Mouse (Mus musculus): ENCODE measurements around the gene Cpsf2. TPM values are rescaled to one million over a fixed set of nuclear protein-coding genes. Genes with fewer than 3 reads are reported as not detected.
A peak's percentile ranks its signal among the peaks of the same experiment; 100 is the strongest.

Cpsf2 gene
- polyA plus RNA-seq, 1 experiment, result 4.4 TPM

GRCm38 (mm10) chr12:101979213-101979750 is 3.5 kb downstream of the Cpsf2 start:
- H3K4me1 ChIP-seq, result peaks cover 56% of the 10 kb centered on the region
- H3K36me3 ChIP-seq (replicated peaks; ENCODE audit: low read length), result peaks cover 40% of the 10 kb centered on the region
- no peaks in the 10 kb centered on the region for H3K9me3 ChIP-seq
- H3K27me3 ChIP-seq (replicated peaks), result no peaks in the 10 kb centered on the region
- TF ChIP-seq FLI1 (IDR thresholded peaks at IDR 0.05; ENCODE audit: low read length) (no peak), GATA1 (IDR thresholded peaks at IDR 0.05; ENCODE audit: borderline replicate concordance, low read length) (no peak)
- peak overlapping the region; percentile 81 for H3K4me3 ChIP-seq (replicated peaks)

- peak overlapping the region; percentile 81 for H3K4me3 ChIP-seq (replicated peaks)
- H3K9me3 ChIP-seq, result no peaks in the 10 kb centered on the region
- no peak for TF ChIP-seq GATA1 (IDR thresholded peaks at IDR 0.05; ENCODE audit: borderline replicate concordance, low read length)
- no peak for TF ChIP-seq FLI1 (IDR thresholded peaks at IDR 0.05; ENCODE audit: low read length)
- no peaks in the 10 kb centered on the region for H3K27me3 ChIP-seq (replicated peaks)
- peaks cover 62% of the 10 kb centered on the region for H3K4me1 ChIP-seq
- H3K36me3 ChIP-seq (replicated peaks; ENCODE audit: low read length), result peaks cover 49% of the 10 kb centered on the region
Observed at GRCm38 (mm10) chr12:101980266-101980665, 4.5 kb downstream of the Cpsf2 start.

- Histone ChIP-seq H3K4me3 (replicated peaks) (peak overlapping the region; percentile 56), H3K9me3 (no peaks in the 10 kb centered on the region), H3K4me1 (peaks cover 62% of the 10 kb centered on the region), H3K36me3 (replicated peaks; ENCODE audit: low read length) (peaks cover 62% of the 10 kb centered on the region), H3K27me3 (replicated peaks) (no peaks in the 10 kb centered on the region)
- TF ChIP-seq GATA1 (IDR thresholded peaks at IDR 0.05; ENCODE audit: borderline replicate concordance, low read length) (no peak), FLI1 (IDR thresholded peaks at IDR 0.05; ENCODE audit: low read length) (no peak)
Observed at GRCm38 (mm10) chr12:101981559-101981958, 5.8 kb downstream of the Cpsf2 start.

- H3K4me1 ChIP-seq, result peaks cover 54% of the 10 kb centered on the region
- H3K36me3 ChIP-seq (replicated peaks; ENCODE audit: low read length), result peaks cover 71% of the 10 kb centered on the region
- H3K27me3 ChIP-seq (replicated peaks), result no peaks in the 10 kb centered on the region
- TF ChIP-seq FLI1 (IDR thresholded peaks at IDR 0.05; ENCODE audit: low read length) (no peak), GATA1 (IDR thresholded peaks at IDR 0.05; ENCODE audit: borderline replicate concordance, low read length) (no peak)
- no peaks in the 10 kb centered on the region for H3K9me3 ChIP-seq
- no peak overlapping the region for H3K4me3 ChIP-seq (replicated peaks)
Observed at GRCm38 (mm10) chr12:101982977-101983376, 7.2 kb downstream of the Cpsf2 start.

- Histone ChIP-seq H3K27me3 (replicated peaks) (no peaks in the 10 kb centered on the region), H3K9me3 (no peaks in the 10 kb centered on the region), H3K4me1 (peaks cover 37% of the 10 kb centered on the region), H3K4me3 (replicated peaks) (no peak overlapping the region), H3K36me3 (replicated peaks; ENCODE audit: low read length) (peaks cover 89% of the 10 kb centered on the region)
- no peak for TF ChIP-seq FLI1 (IDR thresholded peaks at IDR 0.05; ENCODE audit: low read length)
- no peak for TF ChIP-seq GATA1 (IDR thresholded peaks at IDR 0.05; ENCODE audit: borderline replicate concordance, low read length)
Observed at GRCm38 (mm10) chr12:101985110-101985509, 9.3 kb downstream of the Cpsf2 start.

GRCm38 (mm10) chr12:101987659-101988058 is 11.9 kb downstream of the Cpsf2 start:
- Histone ChIP-seq H3K4me3 (replicated peaks) (no peak overlapping the region), H3K36me3 (replicated peaks; ENCODE audit: low read length) (peaks cover 97% of the 10 kb centered on the region), H3K27me3 (replicated peaks) (no peaks in the 10 kb centered on the region), H3K9me3 (no peaks in the 10 kb centered on the region), H3K4me1 (peaks cover 36% of the 10 kb centered on the region)
- no peak for TF ChIP-seq FLI1 (IDR thresholded peaks at IDR 0.05; ENCODE audit: low read length)
- TF ChIP-seq GATA1 (IDR thresholded peaks at IDR 0.05; ENCODE audit: borderline replicate concordance, low read length), result no peak

- Histone ChIP-seq H3K27me3 (replicated peaks) (no peaks in the 10 kb centered on the region), H3K36me3 (replicated peaks; ENCODE audit: low read length) (peaks cover 94% of the 10 kb centered on the region), H3K9me3 (no peaks in the 10 kb centered on the region), H3K4me1 (peaks cover 44% of the 10 kb centered on the region), H3K4me3 (replicated peaks) (no peak overlapping the region)
- TF ChIP-seq FLI1 (IDR thresholded peaks at IDR 0.05; ENCODE audit: low read length) (no peak), GATA1 (IDR thresholded peaks at IDR 0.05; ENCODE audit: borderline replicate concordance, low read length) (no peak)
Observed at GRCm38 (mm10) chr12:101994576-101995467, 19.0 kb downstream of the Cpsf2 start.

GRCm38 (mm10) chr12:101998929-101999328 is 23.1 kb downstream of the Cpsf2 start:
- no peaks in the 10 kb centered on the region for H3K27me3 ChIP-seq (replicated peaks)
- peaks cover 23% of the 10 kb centered on the region for H3K4me1 ChIP-seq
- TF ChIP-seq FLI1 (IDR thresholded peaks at IDR 0.05; ENCODE audit: low read length), result no peak
- no peak for TF ChIP-seq GATA1 (IDR thresholded peaks at IDR 0.05; ENCODE audit: borderline replicate concordance, low read length)
- no peaks in the 10 kb centered on the region for H3K9me3 ChIP-seq
- H3K36me3 ChIP-seq (replicated peaks; ENCODE audit: low read length), result peaks cover 94% of the 10 kb centered on the region
- H3K4me3 ChIP-seq (replicated peaks), result no peak overlapping the region

- no peaks in the 10 kb centered on the region for H3K9me3 ChIP-seq
- no peaks in the 10 kb centered on the region for H3K27me3 ChIP-seq (replicated peaks)
- no peak for TF ChIP-seq GATA1 (IDR thresholded peaks at IDR 0.05; ENCODE audit: borderline replicate concordance, low read length)
- H3K4me3 ChIP-seq (replicated peaks), result no peak overlapping the region
- peaks cover 97% of the 10 kb centered on the region for H3K36me3 ChIP-seq (replicated peaks; ENCODE audit: low read length)
- H3K4me1 ChIP-seq, result peaks cover 10% of the 10 kb centered on the region
Observed at GRCm38 (mm10) chr12:102000785-102001184, 25.0 kb downstream of the Cpsf2 start.

All from megakaryocyte, embryonic 14.5 days (primary cell).